Mouse (Mus musculus): ENCODE measurements at regions not wholly inside any gene's neighbourhood (a gene's known extent, or its start where the extent isn't known, plus 50 kb on each side); places are given as distances from the start of the nearest gene placed in this dataset.

GRCm38 (mm10) chr17:45916937-45917336 is 115.2 kb downstream of the Vegfa start:
- TF ChIP-seq CTCF (IDR thresholded peaks at IDR 0.05; ENCODE audit: low read depth, low read length), result no peak
- TF ChIP-seq POLR2A (IDR thresholded peaks at IDR 0.05; ENCODE audit: borderline replicate concordance, low read depth, low read length), result no peak
